Mouse (Mus musculus) 3T3-L1 (cell line): ENCODE measurements at regions not wholly inside any gene's neighbourhood (a gene's known extent, or its start where the extent isn't known, plus 50 kb on each side); places are given as distances from the start of the nearest gene placed in this dataset.
A peak's percentile ranks its signal among the peaks of the same experiment; 100 is the strongest.
"Not testable (repeated sequence)": the region's sequence is repeated elsewhere in the genome, so short reads cannot be mapped to it uniquely, and the experiment has no call there.

ENCODE experiments used
- DNase-seq: peaks from one replicate; pipeline ENCODE4 v3.0.0-alpha.2; 2015; ENCODE audit warnings: low read depth, low spot score

GRCm38 (mm10) chr6:5663433-5664175 is 61.8 kb upstream of the Dync1i1 start:
- DNase-seq: no peak

DNA sequence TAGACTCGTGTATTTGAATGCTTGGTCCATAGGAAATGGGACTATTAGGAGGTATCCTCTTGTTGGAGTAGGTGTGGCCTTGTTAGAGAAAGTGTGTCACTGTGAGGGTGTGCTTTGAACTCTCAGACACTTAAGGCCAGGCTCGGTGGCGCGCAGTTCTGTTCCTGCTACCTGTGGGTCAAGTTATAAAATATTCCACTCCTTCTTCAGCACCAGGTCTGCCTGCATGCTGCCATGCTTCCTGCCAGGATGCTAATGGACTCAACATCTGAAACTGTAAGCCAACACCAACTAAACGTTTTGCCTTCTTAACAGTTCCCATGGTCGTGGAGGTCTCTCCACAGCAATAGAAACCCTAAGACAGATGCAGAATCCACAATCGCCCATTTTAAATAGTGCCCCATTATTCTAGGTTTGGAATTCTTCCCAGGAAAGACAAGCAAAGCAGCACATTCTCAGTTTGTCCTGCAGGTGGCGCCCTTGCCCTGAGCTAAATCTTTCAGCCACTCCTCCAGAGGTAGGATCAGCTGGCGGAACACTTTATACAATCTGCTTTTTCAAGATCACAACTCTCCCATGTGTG is 80.2 kb upstream of the Dync1i1 start:
- DNase-seq: peak; percentile 92

GRCm38 (mm10) chr6:5634222-5634621 is 91.2 kb upstream of the Dync1i1 start:
- DNase-seq: no peak

- DNase-seq: peak; percentile 79
These were observed 92.3 kb upstream of the Dync1i1 start for GRCm38 (mm10) chr6:5633036-5633708.

GRCm38 (mm10) chr6:5624085-5624484 is 101.4 kb upstream of the Dync1i1 start:
- peak; percentile 89 for DNase-seq

- no peak for DNase-seq
These were observed 103.9 kb upstream of the Dync1i1 start for GRCm38 (mm10) chr6:5621582-5621981.

GRCm38 (mm10) chr6:5594011-5594410 is 97.9 kb upstream of the Pdk4 start:
- DNase-seq: peak; percentile 57

- peak; percentile 95 for DNase-seq
These were observed 93.5 kb upstream of the Pdk4 start for GRCm38 (mm10) chr6:5589635-5590034.

GRCm38 (mm10) chr6:5582923-5583525 is 86.9 kb upstream of the Pdk4 start:
- peak; percentile 71 for DNase-seq

DNA sequence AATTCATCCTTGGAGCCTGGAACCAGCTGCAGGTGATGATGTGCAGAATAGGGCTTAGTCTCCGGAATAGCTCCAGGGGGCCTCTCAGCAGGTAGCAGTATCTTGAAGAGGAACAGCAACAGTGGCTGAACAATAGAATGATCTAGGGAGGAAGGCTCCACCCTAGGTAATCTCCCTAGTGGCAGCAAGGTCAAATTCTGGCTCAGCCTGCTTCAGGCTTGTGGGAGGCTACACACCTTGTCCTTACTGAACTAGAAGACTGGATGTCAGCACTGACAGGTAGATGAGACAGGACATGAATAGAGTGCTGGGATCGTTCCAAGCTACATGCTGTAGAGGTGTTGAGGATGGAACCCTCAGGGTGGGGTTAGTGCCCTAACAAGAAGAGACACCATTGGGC is 80.8 kb upstream of the Pdk4 start:
- DNase-seq: not testable (repeated sequence)

DNA sequence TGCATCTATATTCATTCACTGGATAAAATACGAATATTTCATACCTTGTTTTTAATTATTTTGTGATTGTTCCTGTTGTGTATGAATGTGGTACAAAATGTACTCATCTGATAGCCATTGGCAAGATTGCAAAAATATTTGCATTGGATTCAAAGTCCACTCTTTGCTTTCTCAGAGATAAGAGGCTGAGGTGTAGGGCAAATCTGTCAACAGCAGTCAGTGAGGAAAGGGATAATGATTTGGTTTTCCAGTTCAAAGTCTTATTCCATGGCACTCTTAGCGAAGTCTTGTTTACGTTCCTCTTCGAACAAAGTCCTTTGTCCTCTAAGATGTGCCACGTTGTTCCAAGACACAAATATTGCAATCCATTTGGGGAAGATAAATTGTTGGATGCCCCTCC is 70.5 kb upstream of the Pdk4 start:
- no peak for DNase-seq

DNA sequence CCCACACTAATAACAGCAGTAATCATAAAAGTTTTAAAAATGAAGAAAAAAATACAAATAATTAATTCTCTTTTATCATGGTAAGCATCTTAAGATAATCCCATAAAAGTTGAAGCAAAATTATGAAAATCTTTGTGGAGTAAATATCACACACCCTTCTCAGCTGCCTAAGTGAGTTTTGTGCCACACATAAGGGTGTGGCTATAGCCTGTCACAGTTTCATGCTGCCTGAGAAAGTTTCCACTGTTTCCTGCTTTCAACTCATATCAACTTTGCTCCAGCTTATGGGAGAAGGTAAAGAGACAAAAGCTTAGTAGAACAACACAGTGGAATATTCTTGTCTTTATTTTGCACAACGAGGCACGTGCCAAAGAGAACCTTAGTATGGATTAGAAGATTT is 68.9 kb upstream of the Pdk4 start:
- DNase-seq: no peak

- peak; percentile 96 for DNase-seq
These were observed 57.7 kb upstream of the Pdk4 start for GRCm38 (mm10) chr6:5553703-5554394.

GRCm38 (mm10) chr6:5550067-5550466 is 54.0 kb upstream of the Pdk4 start:
- DNase-seq: no peak
